Mouse (Mus musculus): Measurements from ENCODE around the gene Lsm12. TPM values are rescaled to one million over a fixed set of nuclear protein-coding genes. Genes with fewer than 3 reads are reported as not detected.
A peak's percentile ranks its signal among the peaks of the same experiment; 100 is the strongest.

Lsm12 gene
- polyA plus RNA-seq, 1 experiment from 2014 or later: 78.7 TPM

GRCm38 (mm10) chr11:102219247-102219993, 34.3 kb upstream of the Lsm12 start:
- H3K4me2 ChIP-seq (ENCODE audit: low read depth, low read length, severe bottlenecking): peak overlapping the region; percentile 19; the same call in 1 of the 2 replicates
- ATAC-seq (replicated peaks; ENCODE audit: low FRiP score): no peak
- no peaks in the 10 kb centered on the region for H3K36me3 ChIP-seq (ENCODE audit: control insufficient read depth, insufficient read depth, low read length)
- H3K27ac ChIP-seq (ENCODE audit: low read depth, low read length): peak overlapping the region; percentile 48; the same call in 1 of the 2 replicates
- no peaks in the 10 kb centered on the region; the same call in 1 of the 2 replicates for H3K27me3 ChIP-seq (ENCODE audit: control insufficient read depth, insufficient read depth, low read length)
- DNase-seq (ENCODE audit: low spot score): peak; percentile 44
- H3K9ac ChIP-seq (ENCODE audit: low read length): no peak overlapping the region; the same call in 1 of the 2 replicates
- H3K9me3 ChIP-seq (ENCODE audit: control insufficient read depth, low read length): no peaks in the 10 kb centered on the region
- WGBS: 78% methylated on average over 14 of the region's 14 CpGs
- H3K4me1 ChIP-seq (replicated peaks; ENCODE audit: control insufficient read depth, insufficient read depth, low read length): peaks cover 16% of the 10 kb centered on the region
- H3K4me3 ChIP-seq (ENCODE audit: low read depth, low read length): no peak overlapping the region

DNA sequence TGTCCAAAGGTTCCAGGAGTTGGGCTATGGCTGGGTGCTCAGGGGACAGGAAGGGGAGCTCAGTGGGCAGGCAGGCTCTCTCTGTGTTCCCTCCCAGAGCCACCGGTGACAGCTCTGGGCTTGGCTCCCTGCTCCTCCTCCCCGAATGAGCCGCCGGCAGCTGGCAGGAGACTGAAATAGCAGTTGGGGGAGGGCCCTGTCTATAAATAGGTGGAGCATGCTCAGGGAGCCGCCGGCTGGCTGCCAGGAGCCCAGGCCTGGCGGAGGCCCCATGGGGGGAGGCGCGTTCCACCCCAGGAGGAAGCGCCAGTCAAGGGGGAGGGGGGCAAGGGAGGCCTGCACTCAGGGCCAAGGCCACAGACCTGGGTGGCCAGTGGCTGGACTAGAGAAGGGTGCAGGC, 33.7 kb upstream of the Lsm12 start:
- H3K9ac ChIP-seq (ENCODE audit: low read length): peak overlapping the region; percentile 21; the same call in 1 of the 2 replicates
- no peaks in the 10 kb centered on the region for H3K9me3 ChIP-seq (ENCODE audit: control insufficient read depth, low read length)
- no peaks in the 10 kb centered on the region for H3K36me3 ChIP-seq (ENCODE audit: control insufficient read depth, insufficient read depth, low read length)
- WGBS: under 1% methylated on average over 9 of the region's 10 CpGs
- peak overlapping the region; percentile 1; the same call in 1 of the 2 replicates for H3K4me3 ChIP-seq (ENCODE audit: low read depth, low read length)
- peak overlapping the region; percentile 48; the same call in 1 of the 2 replicates for H3K27ac ChIP-seq (ENCODE audit: low read depth, low read length)
- peak; percentile 86 for DNase-seq (ENCODE audit: low spot score)
- peaks cover 14% of the 10 kb centered on the region for H3K4me1 ChIP-seq (replicated peaks; ENCODE audit: control insufficient read depth, insufficient read depth, low read length)
- peak; percentile 80 for ATAC-seq (replicated peaks; ENCODE audit: low FRiP score)
- peak overlapping the region; percentile 19; the same call in 1 of the 2 replicates for H3K4me2 ChIP-seq (ENCODE audit: low read depth, low read length, severe bottlenecking)
- H3K27me3 ChIP-seq (ENCODE audit: control insufficient read depth, insufficient read depth, low read length): no peaks in the 10 kb centered on the region; the same call in 1 of the 2 replicates

DNA sequence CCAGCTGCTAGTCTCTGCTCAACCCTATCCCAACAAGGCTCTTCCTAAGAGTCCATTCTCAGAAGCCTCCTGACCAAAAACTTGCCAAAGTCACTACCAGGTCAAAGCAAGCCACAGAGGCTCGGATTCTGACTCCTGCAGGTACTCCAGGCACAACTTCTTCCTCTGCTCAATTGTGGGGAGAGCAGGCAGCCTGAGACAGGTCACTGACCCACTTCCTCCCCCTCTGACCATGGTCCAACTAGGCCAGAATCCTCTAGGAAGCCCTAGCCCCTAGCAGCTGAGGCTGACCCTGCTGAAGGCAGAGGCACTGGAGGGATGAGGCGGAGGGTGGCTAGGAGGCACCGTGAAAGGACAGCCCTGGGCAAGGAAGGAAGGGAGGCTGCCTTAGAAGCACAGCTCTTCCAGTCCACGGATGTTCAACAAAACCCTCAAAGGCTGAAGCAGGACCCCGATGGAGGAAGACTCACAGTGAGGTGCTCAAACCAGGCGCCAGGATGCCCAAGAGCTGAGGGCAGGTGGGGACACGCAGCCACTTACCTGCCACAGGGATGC, 32.9 kb upstream of the Lsm12 start:
- DNase-seq (ENCODE audit: low spot score) (no peak), ATAC-seq (replicated peaks; ENCODE audit: low FRiP score) (no peak)
- Histone ChIP-seq H3K4me2 (ENCODE audit: low read depth, low read length, severe bottlenecking) (peak overlapping the region; percentile 19; the same call in 1 of the 2 replicates), H3K27ac (ENCODE audit: low read depth, low read length) (no peak overlapping the region; the same call in 1 of the 2 replicates), H3K27me3 (ENCODE audit: control insufficient read depth, insufficient read depth, low read length) (no peaks in the 10 kb centered on the region), H3K4me1 (replicated peaks; ENCODE audit: control insufficient read depth, insufficient read depth, low read length) (peaks cover 14% of the 10 kb centered on the region), H3K9me3 (ENCODE audit: control insufficient read depth, low read length) (no peaks in the 10 kb centered on the region), H3K36me3 (ENCODE audit: control insufficient read depth, insufficient read depth, low read length) (no peaks in the 10 kb centered on the region), H3K9ac (ENCODE audit: low read length) (peak overlapping the region; percentile 1; the same call in 1 of the 2 replicates), H3K4me3 (ENCODE audit: low read depth, low read length) (no peak overlapping the region)
- 76% methylated on average over 7 of the region's 7 CpGs for WGBS

GRCm38 (mm10) chr11:102217396-102217795, 32.3 kb upstream of the Lsm12 start:
- no peaks in the 10 kb centered on the region for H3K9me3 ChIP-seq (ENCODE audit: control insufficient read depth, low read length)
- H3K4me3 ChIP-seq (ENCODE audit: low read depth, low read length): no peak overlapping the region
- no peak overlapping the region for H3K4me2 ChIP-seq (ENCODE audit: low read depth, low read length, severe bottlenecking)
- no peak overlapping the region for H3K27ac ChIP-seq (ENCODE audit: low read depth, low read length)
- 81% methylated on average over 6 of the region's 6 CpGs for WGBS
- ATAC-seq (replicated peaks; ENCODE audit: low FRiP score): no peak
- H3K36me3 ChIP-seq (ENCODE audit: control insufficient read depth, insufficient read depth, low read length): no peaks in the 10 kb centered on the region
- H3K27me3 ChIP-seq (ENCODE audit: control insufficient read depth, insufficient read depth, low read length): no peaks in the 10 kb centered on the region
- peaks cover 14% of the 10 kb centered on the region for H3K4me1 ChIP-seq (replicated peaks; ENCODE audit: control insufficient read depth, insufficient read depth, low read length)
- DNase-seq (ENCODE audit: low spot score): peak; percentile 45
- H3K9ac ChIP-seq (ENCODE audit: low read length): no peak overlapping the region

DNA sequence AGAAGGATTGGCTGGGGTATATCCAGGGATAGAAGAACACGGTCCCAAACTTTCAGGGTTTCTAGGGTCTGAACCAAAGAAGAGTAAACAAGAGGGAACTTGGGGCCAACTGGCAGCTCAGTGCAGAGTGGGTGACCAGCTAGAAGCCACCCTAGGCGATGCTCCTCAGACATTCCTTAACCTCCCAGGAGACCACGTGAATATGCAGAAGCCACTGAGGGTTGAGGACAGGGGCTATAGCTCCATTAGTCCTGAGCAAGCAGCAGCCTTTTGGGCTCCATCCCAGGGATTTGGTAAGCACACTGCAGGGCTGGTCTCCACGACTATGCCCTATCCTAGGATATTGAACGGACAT, 31.8 kb upstream of the Lsm12 start:
- no peak overlapping the region for H3K4me2 ChIP-seq (ENCODE audit: low read depth, low read length, severe bottlenecking)
- H3K4me3 ChIP-seq (ENCODE audit: low read depth, low read length): no peak overlapping the region

DNA sequence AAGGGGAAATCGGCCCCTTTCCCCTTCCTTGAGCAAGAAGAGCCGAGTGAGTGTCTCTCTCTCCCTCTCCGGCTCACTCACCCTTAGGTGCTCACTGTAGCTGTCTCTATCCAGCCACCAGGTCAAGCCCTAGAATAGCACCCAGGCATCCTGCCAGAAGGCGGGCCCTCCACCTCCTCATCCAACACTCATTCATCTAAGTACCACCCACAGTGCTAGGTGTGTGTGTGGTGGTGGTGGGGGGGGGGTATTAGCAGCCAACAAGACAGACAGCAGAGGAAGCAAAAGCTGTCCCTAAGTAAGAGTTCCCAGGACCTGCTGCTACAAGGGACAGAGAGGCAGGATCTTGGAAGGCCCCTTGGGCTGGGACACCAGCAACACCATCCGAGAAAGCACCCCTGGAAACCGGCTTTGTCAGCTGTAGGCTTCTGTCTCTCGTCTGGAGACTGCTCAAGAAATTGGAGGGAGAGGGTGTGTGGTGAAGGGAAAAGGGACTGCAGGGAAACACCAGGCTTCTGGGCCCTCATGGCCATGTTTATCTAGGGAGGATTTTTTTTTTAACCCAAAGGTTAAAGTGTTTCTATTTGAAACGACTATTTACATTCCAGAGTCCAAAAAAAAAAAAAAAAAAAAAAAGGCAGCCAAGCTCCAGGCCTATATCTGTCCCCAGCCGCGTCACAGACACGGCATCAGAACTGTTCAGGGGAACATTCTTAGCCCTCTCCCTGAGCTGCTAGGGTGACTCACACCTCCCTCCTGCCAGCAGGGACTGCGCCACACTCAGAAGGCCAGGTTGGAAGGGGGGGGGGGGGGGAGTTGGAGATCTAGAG, 31.2 kb upstream of the Lsm12 start:
- Histone ChIP-seq H3K4me3 (ENCODE audit: low read depth, low read length) (no peak overlapping the region), H3K36me3 (ENCODE audit: control insufficient read depth, insufficient read depth, low read length) (no peaks in the 10 kb centered on the region), H3K9ac (ENCODE audit: low read length) (no peak overlapping the region), H3K4me2 (ENCODE audit: low read depth, low read length, severe bottlenecking) (no peak overlapping the region), H3K4me1 (replicated peaks; ENCODE audit: control insufficient read depth, insufficient read depth, low read length) (peaks cover 16% of the 10 kb centered on the region), H3K27ac (ENCODE audit: low read depth, low read length) (no peak overlapping the region), H3K27me3 (ENCODE audit: control insufficient read depth, insufficient read depth, low read length) (no peaks in the 10 kb centered on the region), H3K9me3 (ENCODE audit: control insufficient read depth, low read length) (no peaks in the 10 kb centered on the region)
- ATAC-seq (replicated peaks; ENCODE audit: low FRiP score) (no peak), DNase-seq (ENCODE audit: low spot score) (peak; percentile 48)
- WGBS: 66% methylated on average over 12 of the region's 12 CpGs

More for the DNA sequence above, 31.8 kb upstream of the Lsm12 start:
- Histone ChIP-seq H3K4me1 (replicated peaks; ENCODE audit: control insufficient read depth, insufficient read depth, low read length) (peaks cover 14% of the 10 kb centered on the region), H3K27me3 (ENCODE audit: control insufficient read depth, insufficient read depth, low read length) (no peaks in the 10 kb centered on the region), H3K9ac (ENCODE audit: low read length) (no peak overlapping the region), H3K27ac (ENCODE audit: low read depth, low read length) (no peak overlapping the region), H3K9me3 (ENCODE audit: control insufficient read depth, low read length) (no peaks in the 10 kb centered on the region), H3K36me3 (ENCODE audit: control insufficient read depth, insufficient read depth, low read length) (no peaks in the 10 kb centered on the region)
- ATAC-seq (replicated peaks; ENCODE audit: low FRiP score) (no peak), DNase-seq (ENCODE audit: low spot score) (peak; percentile 50)
- 66% methylated on average over 5 of the region's 5 CpGs for WGBS

DNA sequence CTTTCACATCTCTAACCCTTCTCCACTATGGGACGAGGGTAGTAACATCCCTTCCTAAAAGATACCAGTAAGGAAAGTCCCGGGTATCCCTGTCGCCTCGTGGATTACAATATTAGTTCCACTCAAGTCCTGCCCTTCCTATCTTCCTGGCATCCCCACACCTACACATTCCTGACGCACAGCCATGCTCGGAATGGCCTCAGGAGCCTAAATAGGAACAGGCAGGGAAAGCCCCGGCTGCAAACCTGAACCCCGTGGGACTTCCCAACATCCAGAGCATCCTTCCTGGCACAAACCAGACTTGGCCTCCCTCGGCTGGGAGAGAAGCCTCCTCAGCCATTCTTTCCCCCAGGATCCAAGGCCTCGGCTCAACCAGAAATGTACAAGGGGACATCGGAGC, 30.4 kb upstream of the Lsm12 start:
- Histone ChIP-seq H3K4me1 (replicated peaks; ENCODE audit: control insufficient read depth, insufficient read depth, low read length) (peaks cover 16% of the 10 kb centered on the region), H3K27me3 (ENCODE audit: control insufficient read depth, insufficient read depth, low read length) (no peaks in the 10 kb centered on the region), H3K9ac (ENCODE audit: low read length) (no peak overlapping the region), H3K9me3 (ENCODE audit: control insufficient read depth, low read length) (no peaks in the 10 kb centered on the region), H3K27ac (ENCODE audit: low read depth, low read length) (no peak overlapping the region), H3K36me3 (ENCODE audit: control insufficient read depth, insufficient read depth, low read length) (no peaks in the 10 kb centered on the region), H3K4me2 (ENCODE audit: low read depth, low read length, severe bottlenecking) (no peak overlapping the region), H3K4me3 (ENCODE audit: low read depth, low read length) (no peak overlapping the region)
- 80% methylated on average over 11 of the region's 11 CpGs for whole genome bisulfite sequencing
- peak; percentile 44 for DNase-seq (ENCODE audit: low spot score)
- ATAC-seq (replicated peaks; ENCODE audit: low FRiP score): no peak

GRCm38 (mm10) chr11:102214430-102215156, 29.5 kb upstream of the Lsm12 start:
- Histone ChIP-seq H3K9ac (ENCODE audit: low read length) (no peak overlapping the region), H3K27me3 (ENCODE audit: control insufficient read depth, insufficient read depth, low read length) (no peaks in the 10 kb centered on the region), H3K4me1 (replicated peaks; ENCODE audit: control insufficient read depth, insufficient read depth, low read length) (peaks cover 16% of the 10 kb centered on the region), H3K27ac (ENCODE audit: low read depth, low read length) (no peak overlapping the region), H3K4me2 (ENCODE audit: low read depth, low read length, severe bottlenecking) (no peak overlapping the region), H3K36me3 (ENCODE audit: control insufficient read depth, insufficient read depth, low read length) (no peaks in the 10 kb centered on the region), H3K9me3 (ENCODE audit: control insufficient read depth, low read length) (no peaks in the 10 kb centered on the region), H3K4me3 (ENCODE audit: low read depth, low read length) (no peak overlapping the region)
- ATAC-seq (replicated peaks; ENCODE audit: low FRiP score) (no peak), DNase-seq (ENCODE audit: low spot score) (peak; percentile 49)
- WGBS: 72% methylated on average over 10 of the region's 10 CpGs

Data from forebrain, embryonic 11.5 days (tissue).